Mouse (Mus musculus) CH12.LX (cell line): ENCODE data around the gene Cyp1b1. TPM values are rescaled to one million over a fixed set of nuclear protein-coding genes. Genes with fewer than 3 reads are reported as not detected.

Experiments
- DNase-seq: peaks from one replicate; pipeline ENCODE4 v3.0.0-alpha.2; 2013; ENCODE audit errors: extremely low read depth
- H3K27ac ChIP-seq: 2 replicates; pipeline ENCODE4 v1.5.1; 2012; ENCODE audit warnings: low read depth, mild to moderate bottlenecking, control low read depth, moderate library complexity; ENCODE audit not compliant: insufficient read depth
- H3K27me3 ChIP-seq: replicated peaks from 2 replicates; pipeline ENCODE3; 2012; ENCODE audit warnings: inconsistent platforms
- H3K36me3 ChIP-seq, 2 experiments: replicated peaks in 1 of 2; 2 replicates each; pipeline versions ENCODE3 to v1.6.1; 2012; ENCODE audit warnings: inconsistent platforms in 1 of 2, low read length in 1 of 2, mild to moderate bottlenecking in 1 of 2, mixed read lengths in 1 of 2, moderate library complexity in 1 of 2; ENCODE audit not compliant: control insufficient read depth in 1 of 2, insufficient read depth in 1 of 2
- H3K4me1 ChIP-seq, 2 experiments: 2 replicates each; pipeline ENCODE4 v1.6.1; 2012; ENCODE audit warnings: inconsistent platforms in 1 of 2, moderate library complexity in 1 of 2; ENCODE audit not compliant: insufficient read depth in 2 of 2, control insufficient read depth in 1 of 2
- H3K4me2 ChIP-seq: 2 replicates; pipeline ENCODE4 v1.6.1; 2012; ENCODE audit warnings: low read depth, mild to moderate bottlenecking, control low read depth; ENCODE audit not compliant: poor library complexity, insufficient read depth, severe bottlenecking
- H3K4me3 ChIP-seq, 3 experiments: fragments of 150-350 bp in 1 of 3; sonication (generic) in 1 of 3; replicated peaks in 1 of 3; 2 replicates each; pipeline versions ENCODE3 to v1.5.1; 2011 to 2012; ENCODE audit warnings: low read depth in 2 of 3, low read length in 2 of 3, mild to moderate bottlenecking in 2 of 3, moderate library complexity in 2 of 3, control low read depth in 1 of 3, improper control_type of control experiment in 1 of 3, inconsistent platforms in 1 of 3, mixed read lengths in 1 of 3; ENCODE audit not compliant: poor library complexity in 1 of 3
- H3K79me2 ChIP-seq: replicated peaks from 2 replicates; pipeline ENCODE4 v1.6.1; 2012; ENCODE audit warnings: mild to moderate bottlenecking, moderate library complexity; ENCODE audit not compliant: control insufficient read depth, poor library complexity, insufficient read depth, severe bottlenecking; ENCODE audit errors: extremely low read depth
- H3K9ac ChIP-seq: 2 replicates; pipeline ENCODE4 v1.6.1; 2012; ENCODE audit warnings: low read depth, mild to moderate bottlenecking, control low read depth, moderate library complexity; ENCODE audit not compliant: insufficient read depth
- H3K9me3 ChIP-seq: replicated peaks from 2 replicates; pipeline ENCODE3; 2012; ENCODE audit warnings: low read length, inconsistent platforms, mixed read lengths
- E2F4 ChIP-seq: IDR thresholded peaks from 2 replicates; pipeline ENCODE4 v1.6.1; 2011; ENCODE audit warnings: low read depth, low read length, improper control_type of control experiment; ENCODE audit not compliant: insufficient replicate concordance
- ELF1 ChIP-seq: IDR thresholded peaks from 2 replicates; pipeline ENCODE4 v1.6.1; 2014; ENCODE audit warnings: low read depth, mild to moderate bottlenecking, inconsistent platforms, low read length, improper control_type of control experiment
- GABPA ChIP-seq: IDR thresholded peaks from 2 replicates; pipeline ENCODE4 v1.6.1; 2012; ENCODE audit warnings: low read depth, low read length, improper control_type of control experiment, inconsistent platforms; ENCODE audit not compliant: insufficient replicate concordance
- HCFC1 ChIP-seq: IDR thresholded peaks from 2 replicates; pipeline ENCODE4 v1.6.1; 2012; ENCODE audit warnings: low read depth, mild to moderate bottlenecking, inconsistent platforms, low read length, improper control_type of control experiment
- JUN ChIP-seq: IDR thresholded peaks from 2 replicates; pipeline ENCODE4 v1.6.1; 2011; ENCODE audit warnings: low read depth, mild to moderate bottlenecking, low read length, improper control_type of control experiment, moderate library complexity; ENCODE audit not compliant: insufficient read depth
- JUND ChIP-seq: conservative IDR thresholded peaks from 2 replicates; pipeline ENCODE4 v1.6.1; 2011; ENCODE audit warnings: low read depth, low read length, improper control_type of control experiment
- MAX ChIP-seq: IDR thresholded peaks from 2 replicates; pipeline ENCODE4 v1.6.1; 2011; ENCODE audit warnings: low read length, improper control_type of control experiment
- MAZ ChIP-seq: IDR thresholded peaks from 2 replicates; pipeline ENCODE4 v1.6.1; 2012; ENCODE audit warnings: low read depth, mild to moderate bottlenecking, inconsistent platforms, low read length, improper control_type of control experiment, moderate library complexity
- MEF2A ChIP-seq: IDR thresholded peaks from 2 replicates; pipeline ENCODE4 v1.6.1; 2014; ENCODE audit warnings: low read depth, mild to moderate bottlenecking, inconsistent platforms, low read length, improper control_type of control experiment, borderline replicate concordance
- MXI1 ChIP-seq: IDR thresholded peaks from 2 replicates; pipeline ENCODE4 v1.6.1; 2011; ENCODE audit warnings: mild to moderate bottlenecking, low read depth, low read length, improper control_type of control experiment
- MYC ChIP-seq: IDR thresholded peaks from 2 replicates; pipeline ENCODE4 v1.6.1; 2011; ENCODE audit warnings: low read depth, mild to moderate bottlenecking, improper control_type of control experiment, low read length
- NELFE ChIP-seq: IDR thresholded peaks from 2 replicates; pipeline ENCODE4 v1.6.1; 2011; ENCODE audit warnings: low read depth, low read length, improper control_type of control experiment
- PAX5 ChIP-seq: IDR thresholded peaks from 2 replicates; pipeline ENCODE4 v1.6.1; 2012; ENCODE audit warnings: low read length, inconsistent platforms, mixed read lengths
- POLR2A ChIP-seq: IDR thresholded peaks from 2 replicates; pipeline ENCODE4 v1.6.1; 2011; ENCODE audit warnings: low read depth, mild to moderate bottlenecking, improper control_type of control experiment, low read length
- TCF12 ChIP-seq: IDR thresholded peaks from 2 replicates; pipeline ENCODE4 v1.6.1; 2014; ENCODE audit warnings: low read depth, mild to moderate bottlenecking, inconsistent platforms, low read length, improper control_type of control experiment
- UBTF ChIP-seq: IDR thresholded peaks from 2 replicates; pipeline ENCODE4 v1.6.1; 2012; ENCODE audit warnings: low read depth, mild to moderate bottlenecking, inconsistent platforms, low read length, improper control_type of control experiment, moderate library complexity
- USF1 ChIP-seq: IDR thresholded peaks from 2 replicates; pipeline ENCODE4 v1.6.1; 2014; ENCODE audit warnings: low read depth, mild to moderate bottlenecking, inconsistent platforms, low read length, improper control_type of control experiment
- USF2 ChIP-seq: conservative IDR thresholded peaks from 2 replicates; pipeline ENCODE4 v1.6.1; 2011; ENCODE audit warnings: low read depth, low read length, improper control_type of control experiment
- ZKSCAN1 ChIP-seq: IDR thresholded peaks from 2 replicates; pipeline ENCODE4 v1.6.1; 2012; ENCODE audit warnings: low read depth, inconsistent platforms, low read length, improper control_type of control experiment, borderline replicate concordance
- ZNF384 ChIP-seq: IDR thresholded peaks from 2 replicates; pipeline ENCODE4 v1.6.1; 2012; ENCODE audit warnings: low read depth, low read length, improper control_type of control experiment, inconsistent platforms
- dilution Hi-C: fragments of 300-500 bp; cut with MboI; formaldehyde crosslinking; loops from 2 replicates; pipeline ENCODE4 v1.14.3; 2020; ENCODE audit warnings: low sequenced_read_pairs; ENCODE audit not compliant: extremely low pct_unique_long_range_greater_than_20kb, extremely low pct_ligation_motif_present
- in situ Hi-C: fragments of 300-500 bp; cut with MboI; formaldehyde crosslinking; loops from 3 replicates; pipeline ENCODE4 v1.14.3; 2019; ENCODE audit warnings: low sequenced_read_pairs, low pct_ligation_motif_present, low pct_unique_long_range_greater_than_20kb, mixed read lengths
- polyA plus RNA-seq: library from polyadenylated mRNA; unstranded; fragments of >175 nt; gene quantifications from 2 replicates; pipeline ENCODE4 v1.2.1, GENCODE M21; 2012; ENCODE audit warnings: low read depth; ENCODE audit not compliant: insufficient read length
- total RNA-seq, 2 experiments: library from RNA; depleted of rRNA; stranded (reverse); fragments of 300-350 nt in 1 of 2; fragments of >200 nt in 1 of 2; gene quantifications; 2 replicates each; pipeline ENCODE4 v1.2.3; 2012 to 2014

Cyp1b1 gene
- total and polyA plus RNA-seq, 3 experiments = not detected

DNA sequence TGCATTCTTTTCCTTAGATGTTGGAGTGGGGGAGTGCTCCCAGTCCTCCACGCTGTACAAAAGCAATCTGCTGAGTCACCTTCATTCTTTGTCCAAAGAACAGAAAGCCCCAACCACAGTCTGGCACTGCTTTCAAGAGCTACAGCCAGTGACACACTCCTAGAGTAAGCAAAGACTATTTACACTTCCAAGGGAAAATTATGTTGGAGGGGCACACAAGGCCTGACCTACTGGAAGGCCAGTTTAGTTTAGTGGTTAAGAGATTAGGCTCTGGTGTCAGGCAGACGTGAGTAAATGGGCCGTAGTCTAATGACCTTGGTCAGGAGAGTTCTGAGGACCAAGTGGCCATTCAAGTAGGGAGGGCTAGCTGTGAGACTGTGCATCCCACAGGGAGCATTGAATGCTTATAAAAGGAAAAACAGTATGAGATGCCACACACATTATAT is 31.3 kb upstream of the Cyp1b1 start:
- in situ Hi-C loops = loop anchor here (5.0 kb wide), 1 partner anchor 41 kb away; no protein-coding TSS in a partner anchor
- Histone ChIP-seq H3K79me2 (no peaks in the 10 kb centered on the region), H3K36me3 (no peaks in the 10 kb centered on the region), H3K4me2 (no peak overlapping the region), H3K4me1 (no peaks in the 10 kb centered on the region), H3K27ac (no peak overlapping the region)
- no peak for TF ChIP-seq MAX
- no peak for TF ChIP-seq NELFE
- TF ChIP-seq JUN = no peak
- TF ChIP-seq USF2 = no peak
- TF ChIP-seq MAZ = no peak
- TF ChIP-seq, all 38 proteins: peak for 0
- no peak for DNase-seq
- Histone ChIP-seq H3K9ac (no peak overlapping the region), H3K27me3 (no peaks in the 10 kb centered on the region), H3K9me3 (peaks cover 3% of the 10 kb centered on the region), H3K4me3 (no peak overlapping the region)
- dilution Hi-C loops = no loop called here

DNA sequence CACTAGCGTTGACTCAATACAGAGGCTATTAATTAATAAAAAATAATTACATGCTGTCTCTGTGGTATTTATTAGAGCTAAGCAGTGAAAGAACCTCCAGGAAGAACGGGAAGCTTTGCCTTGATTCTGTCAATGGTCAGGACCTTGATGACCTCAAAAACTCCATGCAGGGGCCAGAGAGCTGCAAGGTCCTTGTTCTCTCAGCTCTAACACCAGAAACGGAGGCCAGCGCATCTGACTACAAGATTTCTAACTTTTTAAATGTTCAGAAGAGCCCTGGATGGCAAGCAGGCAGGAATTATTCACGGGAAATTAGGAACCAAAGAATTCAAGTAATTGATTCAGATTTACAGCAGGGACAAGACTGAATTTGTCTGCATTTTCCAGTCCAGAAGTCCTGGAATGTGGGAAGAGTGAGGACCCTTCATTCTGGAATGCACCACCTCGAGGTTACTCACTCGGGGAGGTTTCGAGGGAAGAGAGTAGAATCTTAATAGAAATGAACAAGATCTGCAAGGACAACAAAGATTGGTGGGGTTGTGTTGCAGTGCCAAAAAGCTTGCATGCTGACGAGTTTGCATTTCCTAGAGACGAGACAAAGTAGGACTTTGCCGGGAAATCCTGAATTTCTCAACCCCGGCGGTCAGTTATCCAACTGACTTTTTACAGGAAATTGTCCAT is 30.3 kb upstream of the Cyp1b1 start:
- Histone ChIP-seq H3K27ac (no peak overlapping the region), H3K9me3 (peaks cover 3% of the 10 kb centered on the region), H3K79me2 (no peaks in the 10 kb centered on the region), H3K4me2 (no peak overlapping the region), H3K9ac (no peak overlapping the region), H3K4me1 (no peaks in the 10 kb centered on the region), H3K36me3 (no peaks in the 10 kb centered on the region), H3K27me3 (no peaks in the 10 kb centered on the region), H3K4me3 (no peak overlapping the region)
- dilution Hi-C loops (no loop called here), in situ Hi-C loops (loop anchor here (5.0 kb wide), 1 partner anchor 42 kb away; no protein-coding TSS in a partner anchor)
- TF ChIP-seq ELF1 (no peak), PAX5 (no peak), MAZ (no peak), E2F4 (no peak), POLR2A (no peak), TCF12 (no peak), HCFC1 (no peak), USF2 (no peak), MYC (no peak), JUND (no peak), MXI1 (no peak), UBTF (no peak), GABPA (no peak), ZNF384 (no peak), MEF2A (no peak), USF1 (no peak), ZKSCAN1 (no peak)
- no peak for DNase-seq
